Mouse (Mus musculus): ENCODE data around the gene Otud5. TPM values are rescaled to one million over a fixed set of nuclear protein-coding genes. Genes with fewer than 3 reads are reported as not detected.
A peak's percentile ranks its signal among the peaks of the same experiment; 100 is the strongest.
"Not testable (repeated sequence)": the region's sequence is repeated elsewhere in the genome, so short reads cannot be mapped to it uniquely, and the experiment has no call there.

The Otud5 gene
- total RNA-seq (2021) = 10 to 100 TPM; 79.8 to 82.6 TPM

GRCm38 (mm10) chrX:7841163-7842162 lies at the start of gene Otud5:
TSS of gene Otud5 (plus strand) at chrX:7841364.
- DNase-seq = peak; percentile 90 to 93

GRCm38 (mm10) chrX:7793361-7793760 lies 47.8 kb upstream of the Otud5 start:
- DNase-seq = no peak

GRCm38 (mm10) chrX:7795016-7795415 lies 46.1 kb upstream of the Otud5 start:
- no peak for DNase-seq

GRCm38 (mm10) chrX:7797327-7797726 lies 43.8 kb upstream of the Otud5 start:
- DNase-seq = no peak

GRCm38 (mm10) chrX:7802157-7802556 lies 39.0 kb upstream of the Otud5 start:
- DNase-seq = not testable (repeated sequence)

- DNase-seq = not testable (repeated sequence)
Observed at GRCm38 (mm10) chrX:7815016-7815415, 26.1 kb upstream of the Otud5 start.

GRCm38 (mm10) chrX:7821865-7822779 lies 19.0 kb upstream of the Otud5 start, which contains the start of gene Kcnd1:
TSS of gene Kcnd1 (plus strand) at chrX:7822289.
- peak; percentile 38 to 48 for DNase-seq

- no peak for DNase-seq
Observed at GRCm38 (mm10) chrX:7837146-7837545, 4.0 kb upstream of the Otud5 start.

- DNase-seq = no peak
Observed at GRCm38 (mm10) chrX:7840842-7841162, 362 bp upstream of the Otud5 start.

- DNase-seq = peak in 1 of 2 experiments; percentile 6
Observed at GRCm38 (mm10) chrX:7842318-7842717, 1.2 kb downstream of the Otud5 start.

- DNase-seq = peak; percentile 5 to 6
Observed at GRCm38 (mm10) chrX:7847845-7848244, 6.7 kb downstream of the Otud5 start.

- no peak for DNase-seq
Observed at GRCm38 (mm10) chrX:7854578-7854977, 13.4 kb downstream of the Otud5 start.

- no peak for DNase-seq
Observed at GRCm38 (mm10) chrX:7859191-7859753, 18.1 kb downstream of the Otud5 start.

- no peak for DNase-seq
Observed at GRCm38 (mm10) chrX:7863181-7863580, 22.0 kb downstream of the Otud5 start.

GRCm38 (mm10) chrX:7864551-7864950 lies 23.4 kb downstream of the Otud5 start:
- DNase-seq = no peak

GRCm38 (mm10) chrX:7865343-7865742 lies 24.2 kb downstream of the Otud5 start:
- DNase-seq = no peak

GRCm38 (mm10) chrX:7865786-7866185 lies 24.6 kb downstream of the Otud5 start:
- DNase-seq = no peak

- no peak for DNase-seq
Observed at GRCm38 (mm10) chrX:7867141-7867540, 26.0 kb downstream of the Otud5 start.

GRCm38 (mm10) chrX:7868506-7868905 lies 27.3 kb downstream of the Otud5 start:
- no peak for DNase-seq

- no peak for DNase-seq
Observed at GRCm38 (mm10) chrX:7869826-7870225, 28.7 kb downstream of the Otud5 start.

GRCm38 (mm10) chrX:7878007-7878419 lies 36.8 kb downstream of the Otud5 start, which contains the start of gene Pim2:
TSS of gene Pim2 (plus strand) at chrX:7878262.
- peak; percentile 73 to 76 for DNase-seq

- DNase-seq = peak; percentile 25 to 32
Observed at GRCm38 (mm10) chrX:7878495-7878894, 37.3 kb downstream of the Otud5 start.

Measured in layer of hippocampus, postnatal 36 days (tissue).